ENCODE assay signal across 8 mouse cellular contexts in the genomic region with DNA sequence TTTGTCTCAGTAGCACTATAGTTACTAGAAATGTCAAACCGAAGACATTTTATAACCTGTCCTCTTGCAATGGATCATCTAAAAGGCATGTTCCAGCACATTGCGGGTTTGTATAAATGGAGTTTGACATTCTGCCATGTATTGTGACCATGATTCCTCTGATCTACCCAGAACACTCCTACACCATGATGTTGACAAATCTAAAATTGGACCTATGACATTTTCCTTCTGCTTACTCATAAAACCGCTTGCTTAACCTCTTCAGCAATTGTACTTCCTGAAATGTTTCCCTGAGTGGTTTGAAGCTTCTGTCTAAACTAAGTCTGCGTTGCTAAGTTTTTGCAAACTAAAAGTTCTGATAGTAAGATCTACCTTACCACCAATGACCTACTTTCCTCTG.
"Had no signal": no experiment of that assay in that cellular context is flagged by ENCODE, and none has a peak within 500 bp of the region (broad histone marks: within the 10 kb centered on the region; RNA-seq: fewer than 3 reads in every experiment).

No protein-coding gene starts in this region.

- DNase-seq: kidney, adult 2 months; kidney, postnatal 25 days; liver; lung, adult 18-20 months; right cerebral cortex, adult 18-20 months; right cerebral cortex, postnatal 14 days; right cerebral cortex, postnatal 4 days; thymus, postnatal 25 days had no signal
